Mouse (Mus musculus) liver, adult 2 months (tissue): ENCODE results near the gene Phldb3. TPM values are rescaled to one million over a fixed set of nuclear protein-coding genes. Genes with fewer than 3 reads are reported as not detected.

Experiments
- DNase-seq: peaks from one replicate; pipeline ENCODE4 v3.0.0-alpha.2; 2011; ENCODE audit warnings: low read depth, low spot score; ENCODE audit errors: extremely low read depth
- H3K27ac ChIP-seq: fragments of 200-500 bp; replicated peaks from 2 replicates; pipeline ENCODE4 v1.5.1; 2012; ENCODE audit warnings: low read depth, mild to moderate bottlenecking, control low read depth, inconsistent platforms, low read length; ENCODE audit not compliant: insufficient read depth
- H3K27me3 ChIP-seq: fragments of 200-500 bp; 2 replicates; pipeline ENCODE4 v1.6.1; 2012; ENCODE audit warnings: mild to moderate bottlenecking, moderate library complexity, low read length, inconsistent platforms; ENCODE audit not compliant: control insufficient read depth, insufficient read depth
- H3K36me3 ChIP-seq: fragments of 200-500 bp; 2 replicates; pipeline ENCODE4 v1.6.1; 2012; ENCODE audit warnings: low read length, inconsistent platforms; ENCODE audit not compliant: control insufficient read depth, insufficient read depth
- H3K4me1 ChIP-seq: fragments of 200-500 bp; 2 replicates; pipeline ENCODE4 v1.6.1; 2011; ENCODE audit warnings: low read length; ENCODE audit not compliant: control insufficient read depth, insufficient read depth
- H3K4me3 ChIP-seq: fragments of 200-500 bp; 2 replicates; pipeline ENCODE4 v1.5.1; 2011; ENCODE audit warnings: low read depth, mild to moderate bottlenecking, control low read depth, low read length, moderate library complexity; ENCODE audit not compliant: insufficient read depth
- H3K79me2 ChIP-seq: fragments of 200-500 bp; 2 replicates; pipeline ENCODE4 v1.6.1; 2012; ENCODE audit warnings: inconsistent platforms, mild to moderate bottlenecking, low read length, moderate library complexity; ENCODE audit not compliant: control insufficient read depth, insufficient read depth
- H3K9ac ChIP-seq: fragments of 200-500 bp; 2 replicates; pipeline ENCODE4 v1.6.1; 2012; ENCODE audit warnings: low read depth, mild to moderate bottlenecking, control low read depth, inconsistent platforms, low read length
- CTCF ChIP-seq: fragments of 200-500 bp; IDR thresholded peaks from 2 replicates; pipeline ENCODE4 v1.5.1; 2011; ENCODE audit warnings: low read depth, low read length, control low read depth
- POLR2A ChIP-seq: fragments of 200-500 bp; IDR thresholded peaks from 2 replicates; pipeline ENCODE4 v1.6.1; 2011; ENCODE audit warnings: low read length, control low read depth; ENCODE audit not compliant: insufficient read depth; ENCODE audit errors: extremely low read depth
- WGBS: fragments of 180-500 bp; shearing (Covaris S2); methylation state at CpG from one replicate; pipeline ENCODE4 v1.1.7; 2018; 5-methylcytosine and 5-hydroxymethylcytosine counted together
- polyA plus RNA-seq: library from polyadenylated mRNA; depleted of rRNA; stranded (reverse); fragments of >200 nt; gene quantifications from 2 replicates; pipeline ENCODE4 v1.2.3, GENCODE M21; 2012
- total RNA-seq: library from RNA; depleted of rRNA; stranded (reverse); fragments of >200 nt; gene quantifications from 2 replicates; pipeline ENCODE4 v1.2.3, GENCODE M21; 2014

Gene Phldb3
- total and polyA plus RNA-seq, 2 experiments: 1.4 to 3.5 TPM

DNA sequence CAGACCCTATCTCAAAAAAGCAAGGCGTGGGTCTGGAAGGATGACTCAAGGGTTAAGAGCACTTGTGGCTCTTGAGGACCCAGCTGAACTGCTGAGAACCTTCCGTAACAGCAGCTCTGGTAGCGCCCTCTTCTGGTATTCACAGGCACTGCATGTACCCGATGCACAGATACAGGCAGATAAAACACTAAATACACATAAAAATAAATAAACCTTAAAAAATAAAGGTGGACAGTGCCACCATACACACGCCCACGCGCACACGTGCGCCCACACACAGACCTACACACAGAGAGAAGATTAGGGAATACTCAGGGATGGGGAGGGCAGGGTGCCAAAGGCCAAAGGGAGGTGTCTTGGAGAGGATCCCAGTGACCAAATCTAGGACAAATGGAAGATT lies 31.9 kb downstream of the Phldb3 start:
- Histone ChIP-seq H3K4me1 (peaks cover 5% of the 10 kb centered on the region), H3K9ac (no peak overlapping the region), H3K4me3 (no peak overlapping the region), H3K79me2 (no peaks in the 10 kb centered on the region), H3K27me3 (no peaks in the 10 kb centered on the region; the same call in 1 of the 2 replicates), H3K36me3 (no peaks in the 10 kb centered on the region), H3K27ac (no peak overlapping the region)
- peak; percentile 35 for DNase-seq
- 12% methylated on average over 9 of the region's 9 CpGs for WGBS
- TF ChIP-seq POLR2A (no peak), CTCF (peak; percentile 78)

DNA sequence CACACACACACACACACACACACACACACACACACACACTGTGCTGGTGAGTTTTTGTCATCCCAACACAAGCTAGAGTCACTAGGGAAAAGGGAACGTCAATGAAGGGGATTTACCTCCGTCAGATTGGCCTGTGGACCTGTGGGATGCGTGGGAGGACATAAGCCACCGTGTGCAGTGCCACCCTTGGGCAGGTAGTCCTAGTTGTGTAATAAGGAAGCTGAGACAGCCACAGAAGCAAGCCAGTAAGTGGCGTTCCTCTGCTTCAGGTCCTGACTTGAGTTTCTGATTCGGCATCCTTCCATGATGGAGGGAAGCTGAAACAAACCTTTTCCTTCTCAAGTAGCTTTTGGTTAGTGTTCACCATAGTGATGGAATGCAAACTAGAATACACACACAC lies 33.9 kb downstream of the Phldb3 start:
- no peak for DNase-seq

DNA sequence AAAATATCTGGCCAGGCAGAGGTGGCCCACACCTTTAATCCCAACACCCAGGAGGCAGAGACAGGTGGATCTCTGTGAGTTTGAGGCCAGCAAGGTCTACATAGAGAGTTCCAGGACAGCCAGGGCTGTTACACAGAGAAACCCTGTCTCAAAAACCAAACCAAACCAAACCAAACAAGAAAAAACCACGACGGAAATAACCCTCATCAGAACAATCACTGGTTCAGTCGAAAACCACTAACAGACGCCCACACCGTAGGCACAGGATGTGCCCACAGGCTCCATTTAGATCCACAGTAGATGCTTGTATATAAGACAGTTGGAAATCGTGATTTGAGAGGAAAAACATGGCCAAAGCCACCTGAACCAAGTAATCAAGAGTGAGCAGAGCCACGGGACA lies 34.4 kb downstream of the Phldb3 start:
- H3K36me3 ChIP-seq: no peaks in the 10 kb centered on the region
- 75% methylated on average over 7 of the region's 7 CpGs for WGBS
- H3K4me1 ChIP-seq: no peaks in the 10 kb centered on the region
- no peak overlapping the region for H3K27ac ChIP-seq
- H3K4me3 ChIP-seq: no peak overlapping the region
- no peak overlapping the region for H3K9ac ChIP-seq
- TF ChIP-seq CTCF: no peak
- TF ChIP-seq POLR2A: no peak
- H3K79me2 ChIP-seq: no peaks in the 10 kb centered on the region
- no peak for DNase-seq
- no peaks in the 10 kb centered on the region for H3K27me3 ChIP-seq

More for the DNA sequence above, 33.9 kb downstream of the Phldb3 start:
- no peaks in the 10 kb centered on the region for H3K79me2 ChIP-seq
- H3K9ac ChIP-seq: no peak overlapping the region
- no peak overlapping the region for H3K27ac ChIP-seq
- H3K27me3 ChIP-seq: no peaks in the 10 kb centered on the region
- TF ChIP-seq POLR2A (no peak), CTCF (no peak)
- H3K4me1 ChIP-seq: no peaks in the 10 kb centered on the region
- 59% methylated on average over 6 of the region's 6 CpGs for WGBS
- no peak overlapping the region for H3K4me3 ChIP-seq
- no peaks in the 10 kb centered on the region for H3K36me3 ChIP-seq

DNA sequence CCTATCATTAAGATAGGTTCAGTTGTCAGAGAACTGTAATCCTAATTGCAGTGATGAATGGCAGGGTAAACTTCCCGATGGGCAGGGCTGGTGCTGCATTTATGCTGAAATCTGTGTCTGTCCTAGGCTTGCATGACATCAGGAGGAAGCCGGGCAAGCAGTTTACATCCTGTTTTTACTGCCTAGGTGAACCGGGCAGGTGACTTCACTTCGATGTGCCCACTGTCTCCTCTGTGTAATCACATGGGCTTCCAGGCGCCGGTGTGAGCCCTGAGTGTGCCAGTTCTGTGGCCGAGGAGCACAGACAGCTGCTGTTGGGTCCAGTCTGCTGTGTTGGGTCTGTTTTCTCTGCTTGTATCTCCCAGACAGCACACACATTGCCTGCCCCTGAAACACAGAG lies 35.9 kb downstream of the Phldb3 start:
- no peak for DNase-seq
- 78% methylated on average over 7 of the region's 7 CpGs for WGBS
- Histone ChIP-seq H3K27ac (no peak overlapping the region), H3K36me3 (no peaks in the 10 kb centered on the region), H3K4me1 (no peaks in the 10 kb centered on the region), H3K9ac (no peak overlapping the region), H3K27me3 (no peaks in the 10 kb centered on the region), H3K4me3 (no peak overlapping the region), H3K79me2 (no peaks in the 10 kb centered on the region)
- TF ChIP-seq POLR2A (no peak), CTCF (no peak)

DNA sequence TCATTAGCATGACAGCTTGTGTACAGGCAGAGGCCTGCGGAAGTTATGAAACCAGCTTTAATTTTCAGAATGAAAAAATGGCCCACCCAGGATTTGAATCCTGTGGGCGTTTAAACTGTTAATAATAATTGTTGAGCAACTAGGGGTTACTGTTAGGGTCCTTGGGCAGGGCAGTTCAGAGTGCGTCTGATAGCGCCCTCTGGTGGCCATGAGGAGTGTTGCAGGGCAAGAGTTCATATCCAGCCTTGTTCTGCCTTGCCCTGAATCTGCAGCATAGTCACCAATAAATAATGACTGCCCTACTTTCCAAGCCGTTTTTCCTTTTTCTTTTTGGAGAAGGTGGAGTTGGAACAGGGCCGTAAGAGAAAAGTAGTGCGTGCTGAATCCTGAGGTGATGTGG lies 43.1 kb downstream of the Phldb3 start:
- peaks cover 1% of the 10 kb centered on the region; the same call in 1 of the 2 replicates for H3K4me1 ChIP-seq
- TF ChIP-seq CTCF (peak; percentile 97), POLR2A (no peak)
- no peak overlapping the region for H3K9ac ChIP-seq
- peak; percentile 79 for DNase-seq
- H3K4me3 ChIP-seq: no peak overlapping the region
- H3K27ac ChIP-seq: peak overlapping the region; percentile 62; the same call in 1 of the 2 replicates
- H3K36me3 ChIP-seq: no peaks in the 10 kb centered on the region
- 11% methylated on average over 7 of the region's 7 CpGs for WGBS
- H3K27me3 ChIP-seq: no peaks in the 10 kb centered on the region
- no peaks in the 10 kb centered on the region for H3K79me2 ChIP-seq

DNA sequence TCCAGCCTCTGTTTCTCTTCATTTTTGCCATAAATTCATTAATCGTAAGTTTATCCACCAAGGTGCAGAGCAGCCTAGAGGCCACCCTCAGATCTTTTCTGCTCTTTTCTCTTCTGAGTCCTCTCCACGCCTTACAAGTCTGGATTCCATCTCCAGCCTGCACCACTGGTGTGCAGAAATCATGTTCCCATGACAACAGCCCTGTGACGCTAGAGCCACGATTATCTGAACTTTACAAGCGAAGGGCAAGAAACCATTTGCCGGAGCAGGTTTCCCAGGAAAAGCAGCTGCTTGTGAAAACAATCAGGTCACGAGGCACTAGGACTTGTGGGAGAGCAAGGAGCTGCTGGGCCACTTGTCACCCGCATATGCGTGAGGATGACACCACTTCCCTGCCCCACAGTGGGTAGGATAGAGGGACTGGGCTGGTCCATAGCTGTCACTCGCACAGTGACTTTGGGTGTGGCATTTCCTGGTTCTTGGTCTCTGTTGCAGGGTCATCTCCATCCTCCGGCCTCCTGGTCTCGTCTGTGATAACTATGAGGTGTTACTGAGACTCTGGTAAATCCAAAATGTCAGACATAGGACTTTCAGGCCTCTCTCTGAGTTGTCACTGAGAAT lies 49.3 kb downstream of the Phldb3 start:
- Histone ChIP-seq H3K27ac (no peak overlapping the region), H3K4me3 (no peak overlapping the region), H3K27me3 (no peaks in the 10 kb centered on the region), H3K9ac (no peak overlapping the region), H3K79me2 (no peaks in the 10 kb centered on the region), H3K36me3 (no peaks in the 10 kb centered on the region), H3K4me1 (no peaks in the 10 kb centered on the region)
- WGBS: 83% methylated on average over 12 of the region's 12 CpGs
- no peak for DNase-seq
- no peak for TF ChIP-seq CTCF
- no peak for TF ChIP-seq POLR2A
